Mouse (Mus musculus) heart, embryonic 16.5 days (tissue): ENCODE measurements around the gene Ubtf. TPM values are rescaled to one million over a fixed set of nuclear protein-coding genes. Genes with fewer than 3 reads are reported as not detected.
A peak's percentile ranks its signal among the peaks of the same experiment; 100 is the strongest.
"Not testable (repeated sequence)": the region's sequence is repeated elsewhere in the genome, so short reads cannot be mapped to it uniquely, and the experiment has no call there.

Experiments used
- ATAC-seq: fragments of 200-750 bp; cut with Nextera tagmentation; replicated peaks from 2 replicates; pipeline ENCODE4 v1.8.0; 2017; ENCODE audit warnings: moderate number of reproducible peaks; ENCODE audit not compliant: insufficient read depth, low FRiP score; ENCODE audit errors: extremely low read depth
- H3K27ac ChIP-seq: fragments of 300-500 bp; sonication (generic); 2 replicates; pipeline ENCODE4 v1.5.1; 2014; ENCODE audit warnings: mild to moderate bottlenecking, low read length, control low read depth, moderate library complexity
- H3K27me3 ChIP-seq: fragments of 300-500 bp; sonication (generic); 2 replicates; pipeline ENCODE4 v1.6.1; 2014; ENCODE audit warnings: low read length, mixed read lengths; ENCODE audit not compliant: control insufficient read depth, insufficient read depth
- H3K36me3 ChIP-seq: fragments of 300-500 bp; sonication (generic); 2 replicates; pipeline ENCODE4 v1.6.1; 2014; ENCODE audit not compliant: control insufficient read depth, insufficient read depth
- H3K4me1 ChIP-seq: fragments of 300-500 bp; sonication (generic); 2 replicates; pipeline ENCODE4 v1.6.1; 2014; ENCODE audit warnings: low read length, mixed read lengths; ENCODE audit not compliant: control insufficient read depth, insufficient read depth
- H3K4me2 ChIP-seq: fragments of 300-500 bp; sonication (generic); 2 replicates; pipeline ENCODE4 v1.6.1; 2014; ENCODE audit warnings: low read depth, mild to moderate bottlenecking, control low read depth, low read length
- H3K4me3 ChIP-seq: fragments of 300-500 bp; sonication (generic); 2 replicates; pipeline ENCODE4 v1.5.1; 2014; ENCODE audit warnings: mild to moderate bottlenecking, control low read depth, low read length
- H3K9ac ChIP-seq: fragments of 300-500 bp; sonication (generic); 2 replicates; pipeline ENCODE4 v1.6.1; 2014; ENCODE audit warnings: low read length, control low read depth
- H3K9me3 ChIP-seq: fragments of 300-500 bp; sonication (generic); replicated peaks from 2 replicates; pipeline ENCODE4 v1.6.1; 2016; ENCODE audit warnings: low read length; ENCODE audit not compliant: control insufficient read depth
- WGBS: fragments of 180-500 bp; shearing (Covaris S2); extraction: QIAGEN DNeasy Blood & Tissue Kit; methylation state at CpG from one replicate; pipeline ENCODE4 v1.1.7; 2014; 5-methylcytosine and 5-hydroxymethylcytosine counted together
- polyA plus RNA-seq: library from polyadenylated mRNA; unstranded; fragments of >200 nt; fragmentation: Nextera tagmentation; extraction: Ambion mirVana; gene quantifications from 2 replicates; pipeline ENCODE4 v1.2.1, GENCODE M21; 2015

Ubtf gene
- polyA plus RNA-seq, 1 experiment from 2014 or later, result 58.9 TPM

GRCm38 (mm10) chr11:102288027-102288804 is 31.3 kb downstream of the Ubtf start:
- ATAC-seq, result no peak
- peaks cover 40% of the 10 kb centered on the region for H3K36me3 ChIP-seq
- 78% methylated on average over 8 of the region's 8 CpGs for WGBS

GRCm38 (mm10) chr11:102287485-102287884 is 32.1 kb downstream of the Ubtf start:
- 86% methylated on average over 8 of the region's 8 CpGs for WGBS

More at GRCm38 (mm10) chr11:102288027-102288804, 31.3 kb downstream of the Ubtf start:
- Histone ChIP-seq H3K4me2 (no peak overlapping the region), H3K4me3 (no peak overlapping the region), H3K27ac (no peak overlapping the region), H3K9ac (no peak overlapping the region), H3K4me1 (peaks cover 16% of the 10 kb centered on the region), H3K9me3 (no peaks in the 10 kb centered on the region), H3K27me3 (no peaks in the 10 kb centered on the region)

GRCm38 (mm10) chr11:102285095-102285834 is 34.3 kb downstream of the Ubtf start:
- no peaks in the 10 kb centered on the region for H3K9me3 ChIP-seq
- H3K27ac ChIP-seq, result peak overlapping the region; percentile 85
- H3K9ac ChIP-seq, result peak overlapping the region; percentile 93
- peak overlapping the region; percentile 84 for H3K4me2 ChIP-seq
- peaks cover 16% of the 10 kb centered on the region for H3K4me1 ChIP-seq
- no peaks in the 10 kb centered on the region for H3K27me3 ChIP-seq
- H3K4me3 ChIP-seq, result peak overlapping the region; percentile 72
- peaks cover 13% of the 10 kb centered on the region for H3K36me3 ChIP-seq
- peak; percentile 45 for ATAC-seq
- WGBS, result 3% methylated on average over 31 of the region's 31 CpGs

More at GRCm38 (mm10) chr11:102287485-102287884, 32.1 kb downstream of the Ubtf start:
- peaks cover 33% of the 10 kb centered on the region for H3K36me3 ChIP-seq
- H3K4me2 ChIP-seq, result no peak overlapping the region
- H3K9ac ChIP-seq, result no peak overlapping the region
- H3K4me3 ChIP-seq, result no peak overlapping the region
- no peak for ATAC-seq
- H3K27ac ChIP-seq, result no peak overlapping the region
- peaks cover 16% of the 10 kb centered on the region for H3K4me1 ChIP-seq
- no peaks in the 10 kb centered on the region for H3K27me3 ChIP-seq
- H3K9me3 ChIP-seq, result no peaks in the 10 kb centered on the region

- WGBS, result under 1% methylated on average over 32 of the region's 32 CpGs
- Histone ChIP-seq H3K4me2 (peak within 1 kb of the TSS; percentile 84), H3K4me3 (peak within 1 kb of the TSS; percentile 72), H3K9me3 (no peaks in the 10 kb centered on the region), H3K9ac (peak within 1 kb of the TSS; percentile 93), H3K4me1 (peaks cover 16% of the 10 kb centered on the region), H3K27ac (peak within 1 kb of the TSS; percentile 85), H3K36me3 (peaks cover 13% of the 10 kb centered on the region), H3K27me3 (no peaks in the 10 kb centered on the region)
- peak; percentile 94 for ATAC-seq
Observed at GRCm38 (mm10) chr11:102284501-102285094, 34.9 kb downstream of the Ubtf start, which contains the start of gene Tmub2. Gene Tmub2, plus strand, starts transcription at chr11:102284931.

- no peak for ATAC-seq
- Histone ChIP-seq H3K4me1 (peaks cover 16% of the 10 kb centered on the region), H3K9me3 (no peaks in the 10 kb centered on the region), H3K4me3 (peak overlapping the region; percentile 72), H3K36me3 (peaks cover 13% of the 10 kb centered on the region), H3K9ac (no peak overlapping the region), H3K27ac (peak overlapping the region; percentile 80; the same call in 1 of the 2 replicates), H3K27me3 (no peaks in the 10 kb centered on the region), H3K4me2 (peak overlapping the region; percentile 84)
- 83% methylated on average over 6 of the region's 6 CpGs for WGBS
Observed at GRCm38 (mm10) chr11:102283922-102284321, 35.6 kb downstream of the Ubtf start.

- not testable (repeated sequence) for H3K27me3 ChIP-seq, ATAC-seq, H3K4me2 ChIP-seq, H3K4me1 ChIP-seq, H3K36me3 ChIP-seq, H3K9me3 ChIP-seq, H3K27ac ChIP-seq, H3K9ac ChIP-seq, H3K4me3 ChIP-seq
- 70% methylated on average over 6 of the region's 6 CpGs for WGBS
Observed at GRCm38 (mm10) chr11:102280267-102280666, 39.3 kb downstream of the Ubtf start.

- no peak for ATAC-seq
- no peak overlapping the region for H3K4me2 ChIP-seq
- peaks cover 7% of the 10 kb centered on the region for H3K4me1 ChIP-seq
- 89% methylated on average over 3 of the region's 3 CpGs for WGBS
- 0 out of 2 replicates have a peak, but pooled peaks cover 4% of the 10 kb centered on the region for H3K27me3 ChIP-seq
- H3K27ac ChIP-seq, result no peak overlapping the region
- no peaks in the 10 kb centered on the region for H3K36me3 ChIP-seq
- no peaks in the 10 kb centered on the region for H3K9me3 ChIP-seq
- no peak overlapping the region for H3K4me3 ChIP-seq
- no peak overlapping the region for H3K9ac ChIP-seq
Observed at GRCm38 (mm10) chr11:102279595-102279994, 39.9 kb downstream of the Ubtf start.

GRCm38 (mm10) chr11:102277754-102278153 is 41.8 kb downstream of the Ubtf start:
- Histone ChIP-seq H3K27me3 (0 out of 2 replicates have a peak, but pooled peaks cover 4% of the 10 kb centered on the region), H3K4me3 (no peak overlapping the region), H3K27ac (no peak overlapping the region), H3K9ac (no peak overlapping the region), H3K9me3 (no peaks in the 10 kb centered on the region), H3K36me3 (no peaks in the 10 kb centered on the region), H3K4me2 (no peak overlapping the region), H3K4me1 (peaks cover 7% of the 10 kb centered on the region)
- ATAC-seq, result no peak
- 90% methylated on average over 7 of the region's 12 CpGs for WGBS
